Mouse (Mus musculus) hindbrain, embryonic 14.5 days (tissue): Measurements from ENCODE around the gene Heatr5a. TPM values are rescaled to one million over a fixed set of nuclear protein-coding genes. Genes with fewer than 3 reads are reported as not detected.

ENCODE experiments used
- ATAC-seq: fragments of 200-750 bp; cut with Nextera tagmentation; 2 replicates; pipeline ENCODE4 v1.8.0; 2017; ENCODE audit warnings: moderate number of reproducible peaks, mild to moderate bottlenecking, moderate TSS enrichment, moderate library complexity; ENCODE audit not compliant: low FRiP score
- DNase-seq: peaks from one replicate; pipeline ENCODE4 v3.0.0-alpha.2; 2015; ENCODE audit warnings: low spot score
- H3K27ac ChIP-seq: fragments of 300-500 bp; sonication (generic); 2 replicates; pipeline ENCODE4 v1.5.1; 2014; ENCODE audit warnings: mild to moderate bottlenecking, moderate library complexity
- H3K27me3 ChIP-seq: fragments of 300-500 bp; sonication (generic); 2 replicates; pipeline ENCODE4 v1.6.1; 2014; ENCODE audit warnings: mild to moderate bottlenecking, low read length, mixed read lengths; ENCODE audit not compliant: control insufficient read depth, insufficient read depth
- H3K36me3 ChIP-seq: fragments of 300-500 bp; sonication (generic); replicated peaks from 2 replicates; pipeline ENCODE4 v1.6.1; 2014; ENCODE audit not compliant: control insufficient read depth, insufficient read depth
- H3K4me1 ChIP-seq: fragments of 300-500 bp; sonication (generic); replicated peaks from 2 replicates; pipeline ENCODE4 v1.6.1; 2014; ENCODE audit warnings: antibody characterized with exemption, low read length, mixed read lengths; ENCODE audit not compliant: control insufficient read depth, insufficient read depth
- H3K4me2 ChIP-seq: fragments of 300-500 bp; sonication (generic); replicated peaks from 2 replicates; pipeline ENCODE4 v1.6.1; 2014; ENCODE audit warnings: mild to moderate bottlenecking, moderate library complexity
- H3K4me3 ChIP-seq: fragments of 300-500 bp; sonication (generic); replicated peaks from 2 replicates; pipeline ENCODE4 v1.5.1; 2014; ENCODE audit warnings: mild to moderate bottlenecking, low read length
- H3K9ac ChIP-seq: fragments of 300-500 bp; sonication (generic); 2 replicates; pipeline ENCODE4 v1.6.1; 2014
- H3K9me3 ChIP-seq: fragments of 300-500 bp; sonication (generic); 2 replicates; pipeline ENCODE4 v1.6.1; 2016; ENCODE audit warnings: low read length; ENCODE audit not compliant: control insufficient read depth
- WGBS: fragments of 180-500 bp; shearing (Covaris S2); extraction: QIAGEN DNeasy Blood & Tissue Kit; methylation state at CpG from one replicate; pipeline ENCODE4 v1.1.7; 2014; 5-methylcytosine and 5-hydroxymethylcytosine counted together
- polyA plus RNA-seq: library from polyadenylated mRNA; unstranded; fragments of >200 nt; fragmentation: Nextera tagmentation; extraction: Ambion mirVana; gene quantifications from 2 replicates; pipeline ENCODE4 v1.2.1, GENCODE M21; 2014

Heatr5a gene
- polyA plus RNA-seq, 1 experiment from 2014 or later = 9.4 TPM

DNA sequence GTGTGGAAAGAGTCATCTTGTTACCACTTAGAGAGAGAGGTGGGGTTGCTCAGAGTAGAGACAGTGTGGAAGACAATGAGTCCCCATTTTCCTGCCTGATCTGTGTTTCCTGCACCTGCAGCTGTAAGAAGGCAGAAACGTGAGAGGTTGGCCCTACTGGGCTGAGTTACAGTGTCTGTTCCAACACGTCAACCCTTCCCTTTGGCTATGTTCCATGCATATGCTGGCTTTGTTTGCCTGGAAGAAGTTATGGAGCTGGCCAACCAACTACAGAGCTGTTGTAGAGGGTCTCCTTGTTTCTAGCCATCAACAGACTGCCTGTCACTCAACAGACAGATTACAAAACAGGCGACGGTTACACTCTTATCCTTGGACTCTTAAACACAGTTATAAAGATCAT, 74.2 kb downstream of the Heatr5a start:
- Histone ChIP-seq H3K27me3 (no peaks in the 10 kb centered on the region), H3K36me3 (peaks cover 23% of the 10 kb centered on the region), H3K27ac (no peak overlapping the region), H3K9me3 (no peaks in the 10 kb centered on the region), H3K9ac (no peak overlapping the region), H3K4me2 (no peak overlapping the region), H3K4me3 (no peak overlapping the region), H3K4me1 (no peaks in the 10 kb centered on the region)
- DNase-seq (no peak), ATAC-seq (no peak)
- WGBS = 86% methylated on average over 4 of the region's 4 CpGs

- no peak for DNase-seq
- Histone ChIP-seq H3K9me3 (no peaks in the 10 kb centered on the region), H3K36me3 (peaks cover 54% of the 10 kb centered on the region), H3K4me2 (no peak overlapping the region), H3K9ac (no peak overlapping the region), H3K4me3 (no peak overlapping the region), H3K4me1 (no peaks in the 10 kb centered on the region), H3K27me3 (no peaks in the 10 kb centered on the region), H3K27ac (no peak overlapping the region)
- ATAC-seq = no peak
- WGBS = 94% methylated on average over 12 of the region's 12 CpGs
Measured at GRCm38 (mm10) chr12:51888609-51889008, 82.5 kb downstream of the Heatr5a start.

- Histone ChIP-seq H3K9me3 (no peaks in the 10 kb centered on the region), H3K4me1 (no peaks in the 10 kb centered on the region), H3K27me3 (no peaks in the 10 kb centered on the region), H3K36me3 (peaks cover 48% of the 10 kb centered on the region), H3K27ac (no peak overlapping the region), H3K9ac (no peak overlapping the region), H3K4me3 (no peak overlapping the region), H3K4me2 (no peak overlapping the region)
- DNase-seq (no peak), ATAC-seq (no peak)
- WGBS = 87% methylated on average over 11 of the region's 11 CpGs
Measured at GRCm38 (mm10) chr12:51887301-51888290, 83.5 kb downstream of the Heatr5a start.

GRCm38 (mm10) chr12:51886369-51886768, 84.8 kb downstream of the Heatr5a start:
- H3K27me3 ChIP-seq = no peaks in the 10 kb centered on the region
- no peaks in the 10 kb centered on the region for H3K9me3 ChIP-seq
- H3K4me3 ChIP-seq = no peak overlapping the region
- H3K27ac ChIP-seq = no peak overlapping the region
- H3K4me2 ChIP-seq = no peak overlapping the region
- H3K9ac ChIP-seq = no peak overlapping the region
- peaks cover 52% of the 10 kb centered on the region for H3K36me3 ChIP-seq
- DNase-seq (no peak), ATAC-seq (no peak)
- WGBS = 98% methylated on average over 6 of the region's 6 CpGs
- H3K4me1 ChIP-seq = no peaks in the 10 kb centered on the region

- DNase-seq = no peak
- WGBS = 92% methylated on average over 2 of the region's 2 CpGs
- Histone ChIP-seq H3K9me3 (no peaks in the 10 kb centered on the region), H3K4me2 (no peak overlapping the region), H3K27me3 (no peaks in the 10 kb centered on the region), H3K27ac (no peak overlapping the region), H3K36me3 (peaks cover 49% of the 10 kb centered on the region), H3K4me3 (no peak overlapping the region), H3K4me1 (no peaks in the 10 kb centered on the region), H3K9ac (no peak overlapping the region)
- no peak for ATAC-seq
Measured at GRCm38 (mm10) chr12:51884801-51885200, 86.3 kb downstream of the Heatr5a start.

DNA sequence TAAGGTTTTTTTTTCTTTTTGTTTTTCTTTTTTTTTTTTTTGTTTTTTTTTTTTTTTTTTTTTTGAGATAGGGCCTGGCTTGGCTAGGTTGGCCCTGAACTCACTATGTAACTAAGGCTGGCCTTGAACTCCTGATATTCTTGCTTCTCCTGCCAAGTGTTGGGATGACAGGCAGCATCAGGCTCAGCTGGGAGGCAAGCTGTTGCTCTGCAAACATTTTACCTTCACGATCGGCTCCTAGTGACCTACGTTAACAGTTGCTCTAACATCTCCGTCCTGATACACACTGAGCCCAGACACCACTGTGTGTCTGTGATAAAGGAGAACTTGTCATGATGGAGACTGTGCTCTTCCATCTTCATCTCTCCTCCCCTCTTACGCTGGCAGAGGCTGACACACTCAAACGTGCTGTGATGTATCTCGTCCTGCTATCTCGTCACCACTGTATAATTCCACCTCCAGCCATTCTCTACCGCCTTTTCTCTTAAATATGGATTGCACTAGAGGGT, 87.8 kb downstream of the Heatr5a start:
- H3K9ac ChIP-seq = no peak overlapping the region
- H3K4me1 ChIP-seq = no peaks in the 10 kb centered on the region
- no peak overlapping the region for H3K4me2 ChIP-seq
- no peaks in the 10 kb centered on the region for H3K27me3 ChIP-seq
- ATAC-seq (no peak), DNase-seq (no peak)
- H3K9me3 ChIP-seq = no peaks in the 10 kb centered on the region
- 85% methylated on average over 9 of the region's 9 CpGs for WGBS
- no peak overlapping the region for H3K4me3 ChIP-seq
- peaks cover 49% of the 10 kb centered on the region for H3K36me3 ChIP-seq
- H3K27ac ChIP-seq = no peak overlapping the region

DNA sequence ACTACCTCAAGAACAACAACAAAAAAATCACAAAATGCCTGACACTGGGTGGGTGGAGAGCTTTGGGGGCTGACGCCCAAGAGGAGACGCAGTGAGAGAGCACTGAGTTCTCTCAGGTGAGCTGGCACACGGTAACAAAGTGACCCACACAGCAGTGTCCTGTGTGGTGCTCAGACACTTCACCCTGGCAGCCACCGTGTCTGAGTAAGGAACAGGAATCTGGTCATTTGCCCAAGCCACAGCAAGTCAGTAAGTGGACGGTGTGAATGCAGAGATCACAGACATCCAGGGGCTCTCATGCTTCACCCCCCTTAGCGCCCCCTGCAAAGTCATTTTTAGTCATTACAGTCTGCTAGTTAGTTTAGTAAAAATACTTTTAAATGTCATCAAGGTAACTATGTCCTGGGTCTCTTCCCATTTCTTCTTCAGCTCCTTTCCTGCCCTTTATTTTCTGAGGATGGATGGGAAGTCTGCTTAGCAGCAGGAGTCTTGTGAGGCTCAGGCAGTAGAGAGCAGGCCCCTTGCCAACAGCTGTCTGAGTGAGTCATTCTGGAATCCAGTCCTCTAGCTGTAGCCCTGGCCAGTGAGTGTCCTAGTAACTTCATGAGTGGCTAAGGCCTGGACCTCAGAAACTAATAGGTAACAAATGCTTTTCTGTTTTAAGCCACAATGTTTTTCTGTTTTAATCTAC, 88.4 kb downstream of the Heatr5a start:
- Histone ChIP-seq H3K4me2 (no peak overlapping the region), H3K9me3 (no peaks in the 10 kb centered on the region), H3K4me3 (no peak overlapping the region), H3K27ac (peak overlapping the region; percentile 32; the same call in 1 of the 2 replicates), H3K36me3 (peaks cover 45% of the 10 kb centered on the region), H3K9ac (no peak overlapping the region), H3K4me1 (no peaks in the 10 kb centered on the region), H3K27me3 (no peaks in the 10 kb centered on the region)
- no peak for DNase-seq
- 88% methylated on average over 6 of the region's 6 CpGs for WGBS
- ATAC-seq = no peak

- 92% methylated on average over 2 of the region's 2 CpGs for WGBS
- Histone ChIP-seq H3K4me1 (no peaks in the 10 kb centered on the region), H3K4me2 (no peak overlapping the region), H3K36me3 (peaks cover 45% of the 10 kb centered on the region), H3K27ac (no peak overlapping the region), H3K4me3 (no peak overlapping the region), H3K27me3 (no peaks in the 10 kb centered on the region), H3K9me3 (no peaks in the 10 kb centered on the region), H3K9ac (no peak overlapping the region)
- ATAC-seq (no peak), DNase-seq (no peak)
Measured at GRCm38 (mm10) chr12:51881775-51882174, 89.3 kb downstream of the Heatr5a start.

DNA sequence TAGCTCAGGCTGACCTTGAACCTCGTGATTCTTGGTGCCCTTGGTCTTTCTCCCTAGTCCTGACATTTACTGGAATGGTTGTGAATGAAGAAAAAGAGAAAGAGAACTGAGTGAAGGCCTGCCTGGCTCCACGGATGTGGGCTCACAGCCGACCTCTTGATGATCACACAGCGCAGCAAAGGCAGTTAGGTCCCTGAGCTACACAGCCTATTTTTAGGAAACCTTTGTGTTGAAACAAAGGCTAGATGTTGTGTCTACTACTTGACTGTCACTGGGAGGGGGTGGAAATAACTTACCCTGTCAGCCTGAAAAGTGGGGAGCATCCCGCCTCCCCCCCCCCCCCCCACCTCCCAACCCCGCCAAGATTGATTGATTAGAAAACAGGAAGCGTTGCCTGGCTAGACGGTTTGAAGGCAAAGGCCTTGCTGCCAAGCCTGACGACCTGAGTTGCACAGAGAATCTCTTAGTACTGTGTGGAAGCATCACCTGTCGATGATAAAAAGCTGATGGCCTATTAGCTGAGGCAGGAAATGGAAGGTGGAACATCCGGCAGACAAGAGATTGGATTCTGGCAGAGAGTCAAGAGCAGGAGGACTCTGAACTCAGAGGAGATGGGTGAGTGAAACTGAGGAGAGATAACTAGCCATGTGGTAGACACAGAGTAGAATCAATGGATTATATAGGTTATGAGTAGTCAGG, 99.5 kb downstream of the Heatr5a start:
- no peaks in the 10 kb centered on the region for H3K36me3 ChIP-seq
- H3K27ac ChIP-seq = no peak overlapping the region
- no peak overlapping the region for H3K9ac ChIP-seq
- H3K4me2 ChIP-seq = no peak overlapping the region
- no peaks in the 10 kb centered on the region for H3K9me3 ChIP-seq
- no peaks in the 10 kb centered on the region for H3K27me3 ChIP-seq
- H3K4me1 ChIP-seq = no peaks in the 10 kb centered on the region
- 53% methylated on average over 11 of the region's 11 CpGs for WGBS
- ATAC-seq (no peak), DNase-seq (no peak)
- no peak overlapping the region for H3K4me3 ChIP-seq
